Mouse (Mus musculus) liver, adult 2 months (tissue): ENCODE data around the gene Frem2.

Experiments used
- CTCF ChIP-seq: fragments of 200-500 bp; IDR thresholded peaks from 2 replicates; pipeline ENCODE4 v1.5.1; 2011; ENCODE audit warnings: low read depth, low read length, control low read depth
- POLR2A ChIP-seq: fragments of 200-500 bp; IDR thresholded peaks from 2 replicates; pipeline ENCODE4 v1.6.1; 2011; ENCODE audit warnings: low read length, control low read depth; ENCODE audit not compliant: insufficient read depth; ENCODE audit errors: extremely low read depth

GRCm38 (mm10) chr3:53486996-53487576 lies 170.1 kb downstream of the Frem2 start:
- TF ChIP-seq CTCF (no peak), POLR2A (no peak)
